Mouse (Mus musculus) layer of hippocampus, postnatal 14 days (tissue): ENCODE results near the gene Mfsd5. TPM values are rescaled to one million over a fixed set of nuclear protein-coding genes. Genes with fewer than 3 reads are reported as not detected.

Experiments
- DNase-seq, 2 experiments: peaks; one replicate each; pipeline ENCODE4 v3.0.0; 2021 to 2022; ENCODE audit warnings: low spot score in 2 of 2, mixed read lengths in 1 of 2
- total RNA-seq, 2 experiments: library from RNA; stranded (reverse); gene quantifications; 2 replicates each; pipeline ENCODE4 v1.2.3; 2021

The Mfsd5 gene
- total RNA-seq, 2 experiments from 2014 or later = 34.1 to 36.0 TPM

- peak; percentile 48 to 50 for DNase-seq
Measured at GRCm38 (mm10) chr15:102247252-102248130, 31.8 kb upstream of the Mfsd5 start.

DNA sequence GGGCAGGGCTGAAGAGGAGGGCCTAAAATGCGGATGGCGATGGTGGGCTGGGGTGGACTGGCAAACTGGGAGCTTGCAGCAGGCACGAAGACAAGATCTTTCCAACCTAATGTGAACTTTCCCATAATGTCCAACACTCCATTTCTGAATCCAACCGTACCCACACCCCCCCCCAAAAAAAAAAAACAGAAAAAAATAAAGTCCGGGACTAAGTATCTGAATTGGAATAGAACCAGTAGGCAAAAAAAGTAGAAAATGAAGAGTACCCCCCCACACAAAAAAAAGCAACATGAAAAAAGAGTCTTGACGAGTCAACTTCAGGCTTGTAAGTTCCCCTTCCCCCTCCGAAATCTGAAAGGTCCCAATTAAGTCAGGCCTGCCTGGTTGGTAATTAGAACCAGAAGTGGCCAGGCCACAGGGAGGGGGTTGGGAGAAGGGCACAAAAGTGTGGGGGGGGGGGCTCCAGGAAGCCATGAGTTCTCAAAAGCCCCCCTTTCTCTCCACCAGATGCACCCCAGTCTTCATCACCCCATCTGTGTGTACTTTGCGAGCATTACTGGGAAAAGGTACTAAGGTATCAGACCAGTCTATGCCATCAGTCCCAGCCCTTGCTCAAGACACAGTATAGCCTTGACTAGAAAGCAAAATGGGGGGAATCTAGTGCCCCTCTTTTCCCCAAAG is 31.0 kb upstream of the Mfsd5 start:
- no peak for DNase-seq

DNA sequence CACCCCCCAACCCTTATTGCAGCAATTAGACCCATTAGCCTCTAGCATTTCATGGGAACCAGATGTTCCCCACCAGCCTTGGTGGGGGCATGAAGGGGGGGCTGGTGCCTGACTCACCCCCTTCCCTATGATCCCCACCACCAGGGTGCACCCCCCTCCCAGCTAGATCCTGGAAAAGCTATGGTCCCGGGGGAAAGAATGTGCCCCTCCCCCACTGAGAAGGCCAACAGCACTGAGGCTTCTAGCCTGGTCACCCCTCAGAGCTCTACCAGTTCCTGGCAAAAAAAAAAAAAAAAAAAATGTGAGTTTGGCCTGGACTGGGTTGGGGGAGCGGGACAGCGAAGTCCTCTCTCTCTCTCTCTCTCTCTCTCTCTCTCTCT is 30.5 kb upstream of the Mfsd5 start:
- DNase-seq = no peak

- no peak for DNase-seq
Measured at GRCm38 (mm10) chr15:102249251-102249691, 30.0 kb upstream of the Mfsd5 start.

- no peak for DNase-seq
Measured at GRCm38 (mm10) chr15:102249967-102250366, 29.3 kb upstream of the Mfsd5 start.

DNA sequence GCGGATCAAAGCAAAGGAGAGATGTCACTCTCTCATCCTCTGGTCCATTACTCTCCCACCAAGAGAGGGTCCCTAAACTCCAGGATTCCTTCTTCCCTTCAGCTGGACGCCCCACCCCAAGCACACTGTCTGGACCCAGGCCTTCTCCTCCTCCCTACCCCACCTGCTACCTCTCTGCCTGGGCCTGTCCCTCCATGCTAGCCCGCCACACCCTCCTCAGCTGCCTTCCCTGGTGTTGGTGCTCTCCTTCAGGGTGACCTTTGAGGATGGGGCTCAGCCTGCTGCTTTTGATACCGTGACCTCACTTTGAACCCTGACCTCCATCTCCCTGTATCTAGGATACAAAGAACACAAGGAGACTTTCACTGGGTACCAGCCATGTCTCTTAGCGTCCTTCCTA is 28.7 kb upstream of the Mfsd5 start:
- no peak for DNase-seq

- DNase-seq = no peak
Measured at GRCm38 (mm10) chr15:102255547-102256255, 23.6 kb upstream of the Mfsd5 start.

DNA sequence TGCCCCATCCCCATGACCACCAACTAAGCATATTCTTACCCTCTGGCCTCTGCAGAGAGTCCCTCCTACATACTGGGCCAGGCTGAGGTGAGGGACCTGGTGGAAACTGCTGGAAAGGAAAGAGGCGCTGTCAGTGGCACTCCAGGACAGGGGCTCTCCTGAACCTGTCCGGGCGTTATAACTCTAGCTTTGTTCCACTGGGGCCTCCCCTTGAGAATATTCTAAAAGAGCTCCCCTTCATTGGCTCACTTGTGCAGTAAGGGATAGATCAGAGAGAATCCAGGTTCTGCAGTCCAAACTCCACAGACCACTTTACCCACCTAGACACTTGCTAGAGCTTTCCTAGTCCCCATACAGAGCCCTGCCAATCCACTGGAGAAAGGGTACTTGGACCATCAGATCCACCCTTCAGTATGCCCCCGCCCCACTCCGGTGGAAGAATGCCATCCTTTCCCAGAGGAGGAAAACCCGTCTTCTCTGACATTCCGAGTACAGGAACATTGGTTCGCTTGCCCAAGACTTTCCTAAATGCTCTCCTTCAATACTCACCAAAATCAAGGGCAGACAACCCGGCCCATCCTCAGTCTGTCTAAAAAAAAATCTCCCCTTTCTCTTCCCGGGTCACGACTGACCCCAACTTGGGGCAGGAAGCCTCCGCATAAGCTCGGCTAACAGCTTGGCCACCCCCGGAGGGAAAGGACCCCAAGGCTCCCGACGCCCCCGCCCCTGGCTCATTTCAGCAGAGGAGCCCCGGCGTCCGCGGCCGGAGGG is 22.6 kb upstream of the Mfsd5 start:
- DNase-seq = no peak

DNA sequence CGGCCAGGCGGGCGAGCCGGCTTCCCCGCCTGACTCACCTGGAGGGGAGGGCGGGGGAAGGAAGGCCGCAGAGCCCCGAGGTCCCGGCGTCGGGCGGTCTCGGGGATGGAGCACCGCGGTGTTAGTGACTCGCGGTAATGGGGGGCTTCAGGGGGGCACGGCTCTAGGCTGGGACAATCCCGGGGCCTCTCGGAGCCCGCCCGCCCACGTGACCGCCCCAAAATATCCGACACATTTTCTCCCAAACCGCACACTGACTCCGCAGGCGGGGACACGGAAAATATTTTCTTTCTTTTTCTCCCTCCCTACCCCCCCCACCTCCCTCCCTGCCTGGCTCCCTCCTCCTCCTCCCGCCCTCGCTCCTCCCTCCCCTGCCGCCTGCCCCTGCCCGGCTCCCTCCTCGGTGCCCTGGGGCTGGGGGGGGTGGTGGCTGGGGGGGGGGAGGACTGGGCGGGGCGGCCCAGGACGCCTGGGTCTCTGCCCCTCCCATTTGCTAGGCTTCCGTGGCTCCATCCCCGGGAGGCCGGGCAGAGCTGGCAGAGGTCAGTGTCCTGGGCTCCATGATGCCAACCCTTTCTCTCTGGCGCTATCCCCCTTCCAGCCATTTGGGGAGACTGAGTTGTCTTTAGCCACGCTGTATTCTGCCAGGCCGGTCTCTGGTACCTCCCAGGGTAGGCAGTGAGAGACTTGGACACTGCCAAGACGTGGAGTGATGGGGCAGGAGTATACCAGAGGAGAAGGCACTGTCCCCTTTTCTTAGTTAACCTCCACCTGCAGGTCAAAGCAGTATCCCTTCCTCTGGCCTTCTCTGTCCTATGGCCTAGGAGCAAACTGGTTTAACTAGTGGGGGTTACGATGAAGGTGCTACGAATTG is 21.8 kb upstream of the Mfsd5 start, which contains the start of gene Rarg:
TSS of gene Rarg (minus strand) at position 316 of the 874 bp plus-strand sequence.
- no peak for DNase-seq

- no peak for DNase-seq
Measured at GRCm38 (mm10) chr15:102258076-102258470, 21.2 kb upstream of the Mfsd5 start.

DNA sequence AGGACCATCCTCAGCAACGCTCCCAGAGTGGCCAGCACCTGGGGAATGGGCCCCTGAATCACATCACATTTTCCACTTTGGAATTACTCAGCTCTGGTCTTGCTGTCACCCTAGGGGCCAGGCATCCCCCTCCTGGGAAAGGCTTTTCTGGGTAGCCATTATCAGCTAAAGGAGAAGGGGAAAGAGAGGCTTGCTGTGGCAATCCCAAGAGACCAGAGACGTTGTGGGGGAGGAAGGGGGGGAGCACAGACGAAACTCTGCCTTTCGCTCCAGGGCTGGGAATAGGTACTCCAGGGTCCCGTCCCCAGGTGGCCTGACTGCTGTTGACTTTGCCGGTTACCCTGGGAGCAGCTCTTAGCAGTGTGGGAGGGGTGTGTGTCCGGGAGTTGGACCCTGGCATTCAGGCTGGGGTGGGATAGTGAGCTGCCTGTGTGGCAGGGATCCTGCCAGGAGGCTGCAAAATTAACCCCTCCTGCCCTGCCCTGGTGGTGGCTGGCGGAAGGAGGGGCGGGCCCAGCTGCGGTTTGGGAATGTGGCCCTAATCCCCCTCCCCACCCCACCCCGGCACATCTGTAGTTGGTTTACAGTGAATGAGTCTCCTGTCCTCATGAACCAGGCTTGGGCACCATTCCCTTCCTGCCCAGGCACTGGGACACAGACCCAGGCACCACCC is 20.5 kb upstream of the Mfsd5 start:
- DNase-seq = no peak

DNA sequence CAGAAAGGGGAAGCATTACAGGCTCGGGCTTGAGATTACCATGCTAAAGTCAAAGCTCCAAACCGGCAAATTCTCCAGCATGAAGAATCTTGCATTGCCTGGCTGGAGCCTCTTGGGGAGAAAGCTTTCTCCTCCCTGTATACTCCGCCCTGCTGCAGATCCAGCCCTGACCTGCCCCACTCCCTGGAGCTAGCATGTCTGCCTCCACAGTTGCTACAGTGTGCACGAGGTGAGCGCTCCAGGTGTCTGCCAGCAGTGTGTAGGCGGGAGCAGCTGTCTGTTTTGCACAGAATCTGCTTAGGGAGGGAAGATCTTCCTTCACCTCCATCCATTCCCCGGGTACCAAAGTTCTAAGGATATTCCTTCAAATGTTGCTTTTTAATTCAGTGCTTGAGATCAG is 16.7 kb upstream of the Mfsd5 start:
- DNase-seq = no peak

DNA sequence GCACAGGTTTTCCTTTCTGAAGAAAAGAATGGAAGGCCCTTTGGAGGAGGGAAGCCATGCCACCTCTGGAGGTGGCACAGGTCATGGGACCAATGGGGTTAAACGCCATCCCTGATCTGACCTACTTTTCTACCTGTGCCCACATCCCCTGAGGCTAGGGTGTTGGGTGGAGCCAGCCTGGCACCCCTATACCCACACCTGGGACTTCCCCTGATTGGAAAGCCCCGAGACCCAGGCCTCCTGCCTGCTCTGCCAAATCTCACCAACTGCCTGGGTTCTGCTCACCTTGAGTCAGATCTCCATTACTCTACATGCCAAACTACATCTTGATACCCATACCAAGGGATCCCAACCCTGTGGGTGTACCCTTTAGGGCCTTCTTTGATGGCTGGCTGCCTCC is 16.2 kb upstream of the Mfsd5 start:
- no peak for DNase-seq

DNA sequence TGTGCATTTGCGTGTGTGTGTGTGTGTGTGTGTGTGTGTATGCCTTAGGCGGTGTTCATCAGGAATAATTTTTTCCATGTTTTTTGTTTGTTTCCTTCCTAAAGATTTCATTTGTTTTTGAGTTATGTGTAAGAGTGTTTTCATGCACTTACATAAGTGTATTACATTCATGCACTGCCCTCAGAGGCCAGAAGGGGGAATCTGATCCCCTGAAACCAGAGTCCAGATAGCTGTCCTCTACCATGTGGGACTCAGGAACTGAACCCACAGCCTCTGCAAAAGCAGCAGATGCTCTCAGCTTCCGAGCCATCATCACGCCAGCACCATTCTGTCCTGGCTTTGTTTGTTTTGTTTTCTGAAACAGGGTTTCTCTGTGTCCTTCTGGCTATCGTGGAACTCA is 13.7 kb upstream of the Mfsd5 start:
- DNase-seq = no peak

DNA sequence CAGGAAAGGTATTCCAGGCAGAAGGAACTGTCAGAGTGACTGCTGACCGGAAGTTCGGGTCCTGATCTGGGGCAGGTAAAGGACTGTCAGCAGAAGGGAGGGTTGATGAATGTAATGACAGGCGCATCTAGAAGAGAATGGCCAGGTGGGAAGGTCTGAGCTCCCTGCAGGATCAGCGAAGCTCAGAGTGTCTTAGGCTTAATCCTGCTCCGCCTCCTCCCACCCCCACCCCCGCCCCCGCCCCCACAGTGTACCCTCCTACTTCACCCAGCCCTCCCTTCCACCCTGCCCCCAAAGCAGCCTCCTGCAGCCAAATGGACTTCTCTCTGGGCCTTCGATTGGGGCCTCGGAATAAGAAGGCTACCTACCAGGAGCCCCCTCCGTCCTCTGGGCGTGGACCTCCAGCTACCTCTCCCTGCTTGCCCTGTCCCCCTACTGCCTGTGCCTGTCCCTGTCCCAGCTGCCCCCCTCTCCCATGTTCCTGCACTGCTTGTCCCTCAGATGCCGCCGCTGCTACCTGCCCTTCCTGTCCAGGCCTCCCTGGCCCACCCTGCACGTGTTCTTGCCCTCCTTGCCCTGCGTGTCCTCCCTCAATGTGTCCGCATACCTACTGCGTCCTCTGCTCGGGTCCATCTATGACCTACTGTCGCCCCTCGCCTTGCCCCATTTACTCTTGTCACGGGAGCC is 8.8 kb upstream of the Mfsd5 start, which contains the start of gene Gm9918:
TSS of gene Gm9918 (plus strand) at position 290 of the 687 bp plus-strand sequence.
- DNase-seq = no peak

DNA sequence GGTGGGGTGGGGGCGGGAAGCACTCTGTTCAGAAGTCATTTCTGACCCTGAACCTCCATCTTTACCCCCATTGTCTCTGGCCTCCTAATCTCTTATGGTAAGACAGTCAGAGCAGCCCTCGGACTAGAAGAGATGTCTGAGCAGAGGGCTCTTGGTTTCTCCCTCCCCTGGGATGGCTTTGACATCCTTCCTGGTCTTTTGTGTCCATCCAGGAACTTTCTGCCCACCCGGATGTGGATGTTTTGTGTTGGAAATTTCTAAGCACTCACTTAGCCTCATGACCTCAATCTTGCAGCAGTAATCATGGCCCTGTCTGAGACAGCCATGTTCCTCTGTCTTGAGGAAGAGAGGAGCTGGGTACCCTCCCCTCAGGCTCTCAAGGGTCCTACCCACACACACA is 7.8 kb upstream of the Mfsd5 start:
- no peak for DNase-seq

DNA sequence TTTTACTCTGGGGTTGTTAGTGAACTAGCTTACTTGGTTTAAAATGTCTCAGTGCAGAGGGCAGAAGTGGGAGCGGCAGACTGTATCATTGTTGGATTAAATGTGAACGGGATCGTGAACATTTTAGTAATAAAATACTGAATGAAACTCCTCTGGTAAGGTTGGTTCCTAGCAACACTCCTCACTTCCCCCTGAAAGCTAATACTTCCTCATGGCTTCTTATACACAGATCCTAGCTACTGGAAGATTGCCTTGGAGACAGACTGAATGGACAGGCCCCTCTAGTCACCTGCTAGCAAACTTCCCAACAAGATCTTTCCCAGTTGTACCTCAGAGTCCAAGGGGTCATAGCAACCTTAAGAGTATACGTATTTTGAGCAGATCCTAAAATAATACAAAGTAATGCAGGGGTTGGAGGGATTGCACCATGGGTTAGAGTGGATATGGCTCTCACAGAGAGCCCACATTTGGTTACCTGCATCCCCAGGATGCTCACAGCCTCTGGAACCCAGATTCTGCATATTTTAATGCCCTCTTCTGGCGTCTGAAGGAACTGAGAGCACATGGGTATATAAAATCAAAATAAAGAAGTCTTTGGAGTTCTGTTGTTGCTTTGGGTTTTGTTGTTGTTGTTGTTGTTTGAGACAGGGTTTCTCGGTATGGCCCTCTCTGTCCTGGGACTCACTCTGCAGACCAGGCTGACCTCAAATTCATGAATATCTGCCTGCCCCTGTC is 5.1 kb upstream of the Mfsd5 start:
- DNase-seq = no peak

GRCm38 (mm10) chr15:102278726-102279091 is 545 bp upstream of the Mfsd5 start:
- DNase-seq = no peak
